Mouse (Mus musculus) common myeloid progenitor, adult 5-6 weeks (primary cell): Measurements from ENCODE around the gene Usp2. TPM values are rescaled to one million over a fixed set of nuclear protein-coding genes. Genes with fewer than 3 reads are reported as not detected.
A peak's percentile ranks its signal among the peaks of the same experiment; 100 is the strongest.

Experiments used
- ATAC-seq: replicated peaks from 2 replicates; pipeline ENCODE4 v1.8.0; 2016; ENCODE audit warnings: low read depth, mild to moderate bottlenecking, moderate TSS enrichment, inconsistent platforms; ENCODE audit not compliant: poor library complexity, severe bottlenecking
- total RNA-seq: library from RNA; stranded (forward); fragments of 200-1000, 187-1606 nt; gene quantifications from 2 replicates; pipeline ENCODE4 v1.2.3, GENCODE M21; 2017

The Usp2 gene
- total RNA-seq, 1 experiment from 2014 or later: 3.8 TPM

GRCm38 (mm10) chr9:44045158-44045883 is 21.5 kb upstream of the Usp2 start:
- no peak for ATAC-seq

GRCm38 (mm10) chr9:44045884-44046272 is 20.9 kb upstream of the Usp2 start:
- ATAC-seq: no peak

GRCm38 (mm10) chr9:44046426-44046825 is 20.4 kb upstream of the Usp2 start:
- ATAC-seq: no peak

- ATAC-seq: peak; percentile 12; the same call in 1 of the 2 replicates
Observed at GRCm38 (mm10) chr9:44047071-44047470, 19.8 kb upstream of the Usp2 start.

- ATAC-seq: no peak; the same call in 1 of the 2 replicates
Observed at GRCm38 (mm10) chr9:44047571-44048490, 19.0 kb upstream of the Usp2 start.

GRCm38 (mm10) chr9:44048541-44049380 is 18.1 kb upstream of the Usp2 start:
- ATAC-seq: no peak

GRCm38 (mm10) chr9:44049381-44050165 is 17.2 kb upstream of the Usp2 start:
- no peak for ATAC-seq

GRCm38 (mm10) chr9:44052855-44053254 is 14.0 kb upstream of the Usp2 start:
- no peak for ATAC-seq

GRCm38 (mm10) chr9:44053936-44054335 is 12.9 kb upstream of the Usp2 start:
- ATAC-seq: no peak

GRCm38 (mm10) chr9:44058606-44059005 is 8.2 kb upstream of the Usp2 start:
- no peak for ATAC-seq

- no peak for ATAC-seq
Observed at GRCm38 (mm10) chr9:44065177-44065576, 1.6 kb upstream of the Usp2 start.

GRCm38 (mm10) chr9:44067241-44067959 is 579 bp downstream of the Usp2 start:
- peak; percentile 23 for ATAC-seq

GRCm38 (mm10) chr9:44067960-44068330 is 1.1 kb downstream of the Usp2 start:
- no peak for ATAC-seq

- no peak for ATAC-seq
Observed at GRCm38 (mm10) chr9:44069252-44069651, 2.4 kb downstream of the Usp2 start.

GRCm38 (mm10) chr9:44070113-44070843 is 3.5 kb downstream of the Usp2 start:
- no peak for ATAC-seq

- ATAC-seq: no peak
Observed at GRCm38 (mm10) chr9:44070844-44071231, 4.0 kb downstream of the Usp2 start.

GRCm38 (mm10) chr9:44071914-44072598 is 5.2 kb downstream of the Usp2 start:
- no peak for ATAC-seq

GRCm38 (mm10) chr9:44072599-44072915 is 5.7 kb downstream of the Usp2 start:
- no peak for ATAC-seq
